Mouse (Mus musculus): Measurements from ENCODE around the gene Praf2. TPM values are rescaled to one million over a fixed set of nuclear protein-coding genes. Genes with fewer than 3 reads are reported as not detected.

The Praf2 gene
- total RNA-seq (2023) = 10 to 100 TPM; 18.8 to 20.1 TPM

GRCm38 (mm10) chrX:7728215-7728921, at the start of gene Praf2:
TSS of gene Praf2 (plus strand) at chrX:7728439.

GRCm38 (mm10) chrX:7680864-7681263, 47.4 kb upstream of the Praf2 start, which contains the start of gene Magix:
TSS of gene Magix (minus strand) at chrX:7681251.

GRCm38 (mm10) chrX:7696954-7697381, 31.3 kb upstream of the Praf2 start, which contains the start of gene Gpkow:
TSS of gene Gpkow (plus strand) at chrX:7697131.

GRCm38 (mm10) chrX:7714135-7714899, 13.9 kb upstream of the Praf2 start, which contains the start of gene Wdr45:
TSS of gene Wdr45 (plus strand) at chrX:7714333.

GRCm38 (mm10) chrX:7721514-7722281, 6.5 kb upstream of the Praf2 start, which contains the start of gene Gm45208:
TSS of gene Gm45208 (plus strand) at chrX:7722245.

GRCm38 (mm10) chrX:7750432-7751116, 22.3 kb downstream of the Praf2 start, which contains the start of gene Ccdc120:
TSS of gene Ccdc120 (minus strand) at chrX:7750905.

GRCm38 (mm10) chrX:7762137-7762920, 34.1 kb downstream of the Praf2 start, which contains the start of gene Tfe3:
TSS of gene Tfe3 (plus strand) at chrX:7762560.

Other genes starting within 250 kb of the Praf2 start
- 10 to 100 TPM; 24.9 to 29.5 TPM for gene Foxp3, start 154.8 kb upstream of the Praf2 start, total RNA-seq (2023)
- 10 to 100 TPM; 13.8 to 19.6 TPM for gene Ppp1r3f, start 154.2 kb upstream of the Praf2 start, total RNA-seq (2023)
- 10 to 100 TPM; 23.3 to 32.6 TPM for gene Ccdc22, start 122.9 kb upstream of the Praf2 start, total RNA-seq (2023)
- gene Cacna1f, start 121.4 kb upstream of the Praf2 start, total RNA-seq (2023) = under 1 TPM in 1 of 2 experiments, not detected in 1; 0.30 TPM
- 1 to 10 TPM; 1.2 to 1.3 TPM for gene Syp, start 90.0 kb upstream of the Praf2 start, total RNA-seq (2023)
- gene Prickle3, start 71.2 kb upstream of the Praf2 start, total RNA-seq (2023) = 10 to 100 TPM; 29.7 to 31.5 TPM
- 10 to 100 TPM; 40.6 to 42.5 TPM for gene Plp2, start 57.0 kb upstream of the Praf2 start, total RNA-seq (2023)
- gene Magix, start 47.2 kb upstream of the Praf2 start, total RNA-seq (2023) = not detected
- gene Gpkow, start 31.3 kb upstream of the Praf2 start, total RNA-seq (2023) = 10 to 100 TPM; 46.6 to 47.9 TPM
- 100 to 1,000 TPM in 1 of 2 experiments, 10 to 100 TPM in 1; 96.7 to 116 TPM for gene Wdr45, start 14.1 kb upstream of the Praf2 start, total RNA-seq (2023)
- gene Gm45208, start 6.2 kb upstream of the Praf2 start, total RNA-seq (2023) = not detected
- not detected for gene Ccdc120, start 22.5 kb downstream of the Praf2 start, total RNA-seq (2023)
- 10 to 100 TPM; 20.3 to 30.5 TPM for gene Tfe3, start 34.1 kb downstream of the Praf2 start, total RNA-seq (2023)
- gene Gripap1, start 61.3 kb downstream of the Praf2 start, total RNA-seq (2023) = 100 to 1,000 TPM; 164 to 170 TPM
- 1 to 10 TPM; 1.4 to 2.0 TPM for gene Kcnd1, start 93.8 kb downstream of the Praf2 start, total RNA-seq (2023)
- gene Otud5, start 112.9 kb downstream of the Praf2 start, total RNA-seq (2023) = 100 to 1,000 TPM; 176 to 193 TPM
- 100 to 1,000 TPM in 1 of 2 experiments, 10 to 100 TPM in 1; 97.4 to 107 TPM for gene Pim2, start 149.8 kb downstream of the Praf2 start, total RNA-seq (2023)
- gene Slc35a2, start 155.6 kb downstream of the Praf2 start, total RNA-seq (2023) = 10 to 100 TPM; 28.5 to 36.5 TPM
- 10 to 100 TPM; 71.1 to 77.5 TPM for gene Pqbp1, start 170.8 kb downstream of the Praf2 start, total RNA-seq (2023)
- gene Timm17b, start 170.9 kb downstream of the Praf2 start, total RNA-seq (2023) = 10 to 100 TPM; 38.6 to 42.4 TPM
- gene Gm10491, start 179.4 kb downstream of the Praf2 start, total RNA-seq (2023) = not detected
- gene Gm10490, start 181.1 kb downstream of the Praf2 start, total RNA-seq (2023) = not detected
- gene Pcsk1n, start 191.4 kb downstream of the Praf2 start, total RNA-seq (2023) = not detected
- gene Eras, start 200.2 kb downstream of the Praf2 start, total RNA-seq (2023) = not detected
- 10 to 100 TPM; 12.3 to 13.2 TPM for gene Hdac6, start 219.4 kb downstream of the Praf2 start, total RNA-seq (2023)
- gene Gata1, start 249.6 kb downstream of the Praf2 start, total RNA-seq (2023) = 1 to 10 TPM; 3.8 to 6.8 TPM